Mouse (Mus musculus): ENCODE results near the gene Slit3. TPM values are rescaled to one million over a fixed set of nuclear protein-coding genes. Genes with fewer than 3 reads are reported as not detected.

The Slit3 gene
- 4.5 and 4.8 TPM in 2 replicates for polyA plus RNA-seq (2015; fragmentation: Nextera tagmentation; extraction: Ambion mirVana)

- WGBS, result under 1% methylated on average over 66 of the region's 75 CpGs
- ATAC-seq, result peak; percentile 25; the same call in 1 of the 2 replicates
These were observed at the start of gene Slit3 for GRCm38 (mm10) chr11:35120894-35121610. Gene Slit3 (plus strand): TSS chr11:35121224.

GRCm38 (mm10) chr11:35071451-35071850, 49.6 kb upstream of the Slit3 start:
- 89% methylated on average over 1 of the region's 1 CpGs for WGBS
- Histone ChIP-seq H3K9ac (ENCODE audit: low read depth, low read length) (no peak overlapping the region), H3K4me1 (replicated peaks; ENCODE audit: control insufficient read depth, insufficient read depth, low read length) (no peaks in the 10 kb centered on the region), H3K4me2 (replicated peaks; ENCODE audit: low read depth) (no peak overlapping the region), H3K4me3 (ENCODE audit: low read depth, low read length) (no peak overlapping the region), H3K27me3 (replicated peaks; ENCODE audit: control insufficient read depth, insufficient read depth, low read length) (no peaks in the 10 kb centered on the region), H3K27ac (ENCODE audit: low read depth, low read length) (no peak overlapping the region), H3K36me3 (ENCODE audit: control insufficient read depth, insufficient read depth) (no peaks in the 10 kb centered on the region), H3K9me3 (ENCODE audit: control insufficient read depth) (no peaks in the 10 kb centered on the region)
- ATAC-seq, result no peak
- TF ChIP-seq CTCF (IDR thresholded peaks at IDR 0.05; ENCODE audit: low read depth), result no peak

More at GRCm38 (mm10) chr11:35120894-35121610, at the start of gene Slit3:
- H3K4me2 ChIP-seq (replicated peaks; ENCODE audit: low read depth), result peak within 1 kb of the TSS; percentile 68
- H3K9ac ChIP-seq (ENCODE audit: low read depth, low read length), result peak within 1 kb of the TSS; percentile 40
- H3K4me3 ChIP-seq (ENCODE audit: low read depth, low read length), result peak within 1 kb of the TSS; percentile 45
- no peaks in the 10 kb centered on the region for H3K36me3 ChIP-seq (ENCODE audit: control insufficient read depth, insufficient read depth)
- TF ChIP-seq CTCF (IDR thresholded peaks at IDR 0.05; ENCODE audit: low read depth), result peak; percentile 40
- H3K9me3 ChIP-seq (ENCODE audit: control insufficient read depth), result no peaks in the 10 kb centered on the region
- H3K27me3 ChIP-seq (replicated peaks; ENCODE audit: control insufficient read depth, insufficient read depth, low read length), result peaks cover 30% of the 10 kb centered on the region
- no peak within 1 kb of the TSS for H3K27ac ChIP-seq (ENCODE audit: low read depth, low read length)
- no peaks in the 10 kb centered on the region; the same call in 1 of the 2 replicates for H3K4me1 ChIP-seq (replicated peaks; ENCODE audit: control insufficient read depth, insufficient read depth, low read length)

GRCm38 (mm10) chr11:35075411-35075810, 45.6 kb upstream of the Slit3 start:
- no peak overlapping the region for H3K9ac ChIP-seq (ENCODE audit: low read depth, low read length)
- 92% methylated on average over 7 of the region's 7 CpGs for WGBS
- H3K27ac ChIP-seq (ENCODE audit: low read depth, low read length), result no peak overlapping the region
- H3K9me3 ChIP-seq (ENCODE audit: control insufficient read depth), result no peaks in the 10 kb centered on the region
- no peak overlapping the region for H3K4me3 ChIP-seq (ENCODE audit: low read depth, low read length)
- no peak overlapping the region for H3K4me2 ChIP-seq (replicated peaks; ENCODE audit: low read depth)
- no peak for ATAC-seq
- H3K4me1 ChIP-seq (replicated peaks; ENCODE audit: control insufficient read depth, insufficient read depth, low read length), result no peaks in the 10 kb centered on the region
- H3K27me3 ChIP-seq (replicated peaks; ENCODE audit: control insufficient read depth, insufficient read depth, low read length), result no peaks in the 10 kb centered on the region
- TF ChIP-seq CTCF (IDR thresholded peaks at IDR 0.05; ENCODE audit: low read depth), result no peak
- no peaks in the 10 kb centered on the region for H3K36me3 ChIP-seq (ENCODE audit: control insufficient read depth, insufficient read depth)

- no peak overlapping the region for H3K9ac ChIP-seq (ENCODE audit: low read depth, low read length)
- ATAC-seq, result no peak
- H3K4me2 ChIP-seq (replicated peaks; ENCODE audit: low read depth), result no peak overlapping the region
- no peaks in the 10 kb centered on the region for H3K4me1 ChIP-seq (replicated peaks; ENCODE audit: control insufficient read depth, insufficient read depth, low read length)
- no peaks in the 10 kb centered on the region for H3K9me3 ChIP-seq (ENCODE audit: control insufficient read depth)
- H3K27me3 ChIP-seq (replicated peaks; ENCODE audit: control insufficient read depth, insufficient read depth, low read length), result no peaks in the 10 kb centered on the region
- 62% methylated on average over 8 of the region's 8 CpGs for WGBS
- no peak for TF ChIP-seq CTCF (IDR thresholded peaks at IDR 0.05; ENCODE audit: low read depth)
- H3K4me3 ChIP-seq (ENCODE audit: low read depth, low read length), result no peak overlapping the region
- H3K27ac ChIP-seq (ENCODE audit: low read depth, low read length), result no peak overlapping the region
- H3K36me3 ChIP-seq (ENCODE audit: control insufficient read depth, insufficient read depth), result no peaks in the 10 kb centered on the region
These were observed 40.4 kb upstream of the Slit3 start for GRCm38 (mm10) chr11:35080451-35081125.

GRCm38 (mm10) chr11:35082297-35082696, 38.7 kb upstream of the Slit3 start:
- Histone ChIP-seq H3K4me2 (replicated peaks; ENCODE audit: low read depth) (no peak overlapping the region), H3K9ac (ENCODE audit: low read depth, low read length) (no peak overlapping the region), H3K27ac (ENCODE audit: low read depth, low read length) (no peak overlapping the region), H3K27me3 (replicated peaks; ENCODE audit: control insufficient read depth, insufficient read depth, low read length) (no peaks in the 10 kb centered on the region), H3K4me3 (ENCODE audit: low read depth, low read length) (no peak overlapping the region), H3K4me1 (replicated peaks; ENCODE audit: control insufficient read depth, insufficient read depth, low read length) (no peaks in the 10 kb centered on the region), H3K36me3 (ENCODE audit: control insufficient read depth, insufficient read depth) (no peaks in the 10 kb centered on the region), H3K9me3 (ENCODE audit: control insufficient read depth) (no peaks in the 10 kb centered on the region)
- WGBS, result 61% methylated on average over 3 of the region's 3 CpGs
- no peak for TF ChIP-seq CTCF (IDR thresholded peaks at IDR 0.05; ENCODE audit: low read depth)
- ATAC-seq, result peak; percentile 79

GRCm38 (mm10) chr11:35083049-35083448, 38.0 kb upstream of the Slit3 start:
- WGBS, result 58% methylated on average over 6 of the region's 6 CpGs

More at GRCm38 (mm10) chr11:35083049-35083448, 38.0 kb upstream of the Slit3 start:
- Histone ChIP-seq H3K4me2 (replicated peaks; ENCODE audit: low read depth) (no peak overlapping the region), H3K4me1 (replicated peaks; ENCODE audit: control insufficient read depth, insufficient read depth, low read length) (no peaks in the 10 kb centered on the region), H3K27ac (ENCODE audit: low read depth, low read length) (no peak overlapping the region), H3K27me3 (replicated peaks; ENCODE audit: control insufficient read depth, insufficient read depth, low read length) (no peaks in the 10 kb centered on the region), H3K36me3 (ENCODE audit: control insufficient read depth, insufficient read depth) (no peaks in the 10 kb centered on the region), H3K4me3 (ENCODE audit: low read depth, low read length) (no peak overlapping the region), H3K9me3 (ENCODE audit: control insufficient read depth) (no peaks in the 10 kb centered on the region), H3K9ac (ENCODE audit: low read depth, low read length) (no peak overlapping the region)
- ATAC-seq, result no peak
- TF ChIP-seq CTCF (IDR thresholded peaks at IDR 0.05; ENCODE audit: low read depth), result no peak

All from intestine, postnatal 0 days (tissue).